Comparison of ENCODE assay signal across 10 mouse cellular contexts in the genomic region with DNA sequence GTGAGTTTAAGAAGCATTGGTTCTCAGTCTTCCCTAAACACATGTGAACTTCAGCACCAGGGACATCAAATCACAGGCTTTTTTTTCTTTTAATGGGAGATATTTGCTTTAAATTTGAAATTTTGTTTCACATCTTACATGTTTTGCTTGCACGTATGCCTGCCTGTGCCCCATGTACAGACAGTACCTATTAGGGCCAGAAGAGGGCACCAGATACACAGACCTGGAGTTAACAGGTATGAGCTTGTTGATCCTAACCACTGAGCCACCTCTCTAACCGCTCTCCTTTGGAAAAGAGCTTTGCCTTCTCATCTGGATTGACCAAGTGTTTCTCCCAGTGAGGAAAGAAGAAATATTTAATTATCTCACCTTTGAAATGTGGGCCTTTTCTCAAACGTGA. TPM values are rescaled to one million over a fixed set of nuclear protein-coding genes. Genes with fewer than 3 reads are reported as not detected.
DNase-seq lines count a peak whose midpoint lies in the region; ATAC-seq and TF ChIP-seq lines count a peak whose summit lies in the region.
"Had no signal": no experiment of that assay in that cellular context is flagged by ENCODE, and none has a peak within 500 bp of the region (broad histone marks: within the 10 kb centered on the region; RNA-seq: fewer than 3 reads in every experiment).

No protein-coding gene starts in this region.

- 59% methylated on average over 3 of the region's 3 CpGs for WGBS in forebrain, postnatal 0 days
- WGBS in forebrain, embryonic 15.5 days = 60% methylated on average over 3 of the region's 3 CpGs
- WGBS in neural tube, embryonic 15.5 days = 69% methylated on average over 3 of the region's 3 CpGs

- H3K9ac ChIP-seq in forebrain, postnatal 0 days = no peak overlapping the region
- no peak overlapping the region for H3K9ac ChIP-seq in forebrain, embryonic 15.5 days (replicated peaks)
- H3K9ac ChIP-seq in neural tube, embryonic 15.5 days (replicated peaks) = no peak overlapping the region
- H3K9ac ChIP-seq: limb, embryonic 13.5 days; stomach, embryonic 15.5 days had no signal

- H3K36me3 ChIP-seq in forebrain, postnatal 0 days (ENCODE audit: insufficient read depth) = no peaks in the 10 kb centered on the region
- no peaks in the 10 kb centered on the region for H3K36me3 ChIP-seq in forebrain, embryonic 15.5 days
- H3K36me3 ChIP-seq in neural tube, embryonic 15.5 days = no peaks in the 10 kb centered on the region
- H3K36me3 ChIP-seq: stomach, embryonic 15.5 days had no signal

- DNase-seq in forebrain, postnatal 0 days = peak; percentile 58
- DNase-seq in neural tube, embryonic 10.5 days (ENCODE audit: extremely low spot score, low spot score) = peak; percentile 34
- peak; percentile 71 for DNase-seq in brain, adult 2 months (ENCODE audit: low read depth, low spot score)
- peak; percentile 73 for DNase-seq in heart, postnatal 4 days
- DNase-seq in lung, postnatal 14 days = peak; percentile 73

- peaks cover 12% of the 10 kb centered on the region; the same call in 1 of the 2 replicates for H3K4me1 ChIP-seq in forebrain, postnatal 0 days (ENCODE audit: insufficient read depth)
- H3K4me1 ChIP-seq in forebrain, embryonic 15.5 days = peaks cover 11% of the 10 kb centered on the region
- H3K4me1 ChIP-seq in neural tube, embryonic 15.5 days = peaks cover 27% of the 10 kb centered on the region

- no peak overlapping the region for H3K4me3 ChIP-seq in forebrain, postnatal 0 days (ENCODE audit: low read depth, low read length)
- no peak overlapping the region for H3K4me3 ChIP-seq in forebrain, embryonic 15.5 days
- H3K4me3 ChIP-seq in neural tube, embryonic 15.5 days (replicated peaks) = no peak overlapping the region
- H3K4me3 ChIP-seq: limb, embryonic 13.5 days; stomach, embryonic 15.5 days had no signal

- no peaks in the 10 kb centered on the region for H3K27me3 ChIP-seq in forebrain, postnatal 0 days (ENCODE audit: insufficient read depth, low read length)
- no peaks in the 10 kb centered on the region for H3K27me3 ChIP-seq in forebrain, embryonic 15.5 days
- H3K27me3 ChIP-seq in neural tube, embryonic 15.5 days (replicated peaks) = no peaks in the 10 kb centered on the region

- H3K9me3 ChIP-seq in forebrain, postnatal 0 days (ENCODE audit: low read length) = no peaks in the 10 kb centered on the region
- H3K9me3 ChIP-seq in forebrain, embryonic 15.5 days = no peaks in the 10 kb centered on the region
- no peaks in the 10 kb centered on the region for H3K9me3 ChIP-seq in neural tube, embryonic 15.5 days (replicated peaks)
- H3K9me3 ChIP-seq: limb, embryonic 13.5 days; stomach, embryonic 15.5 days had no signal

- no peak overlapping the region for H3K4me2 ChIP-seq in forebrain, postnatal 0 days (ENCODE audit: low read depth)
- H3K4me2 ChIP-seq in forebrain, embryonic 15.5 days (replicated peaks) = no peak overlapping the region
- H3K4me2 ChIP-seq in neural tube, embryonic 15.5 days = no peak overlapping the region
- H3K4me2 ChIP-seq: limb, embryonic 13.5 days; stomach, embryonic 15.5 days had no signal

- no peak overlapping the region for H3K27ac ChIP-seq in forebrain, postnatal 0 days (ENCODE audit: low read depth, low read length)
- H3K27ac ChIP-seq in forebrain, embryonic 15.5 days (replicated peaks) = no peak overlapping the region
- no peak overlapping the region for H3K27ac ChIP-seq in neural tube, embryonic 15.5 days (replicated peaks)
- H3K27ac ChIP-seq: limb, embryonic 13.5 days; stomach, embryonic 15.5 days had no signal

- no peak for ATAC-seq in forebrain, postnatal 0 days
- no peak for ATAC-seq in forebrain, embryonic 15.5 days (replicated peaks)
- ATAC-seq in neural tube, embryonic 15.5 days (ENCODE audit: low FRiP score) = no peak
- no peak for ATAC-seq in erythroid progenitor cell, adult 5-6 weeks (replicated peaks; ENCODE audit: low FRiP score, poor library complexity, severe bottlenecking)

- peak; percentile 78 for TF ChIP-seq CTCF in forebrain, postnatal 0 days (IDR thresholded peaks at IDR 0.05; ENCODE audit: low read depth)

RNA-seq across cellular contexts. Expression of a gene that starts 5.5 kb away (rescaled TPM):
- 31.2 and 34.4 TPM in 2 replicates for total RNA-seq in forebrain, postnatal 0 days (2014; rRNA removed)
- polyA plus RNA-seq in forebrain, postnatal 0 days (2015; fragmentation: Nextera tagmentation; extraction: Ambion mirVana) = 22.0 and 23.8 TPM in 2 replicates
- 7.4 and 8.7 TPM in 2 replicates for polyA plus RNA-seq in forebrain, embryonic 15.5 days (2015; fragmentation: Nextera tagmentation; extraction: Ambion mirVana)
- 21.5 and 24.1 TPM in 2 replicates for polyA plus RNA-seq in neural tube, embryonic 15.5 days (2015; fragmentation: Nextera tagmentation; extraction: Ambion mirVana)
- 1 to 10 TPM in 1 of 2 experiments, under 1 TPM in 1; 0.95 to 1.3 TPM for total RNA-seq in heart, postnatal 4 days (2021)
- 1.3 TPM in 1 of 2 replicates, not detected in the other for total RNA-seq in erythroid progenitor cell, adult 5-6 weeks (2015; ENCODE audit: low replicate concordance)
- total RNA-seq in erythroid progenitor cell, adult 5-6 weeks (2017; ENCODE audit: low replicate concordance) = not detected in 2 replicates

RNA-seq across cellular contexts. Expression of a gene that starts 30.3 kb away (rescaled TPM):
- 85.5 and 85.6 TPM in 2 replicates for total RNA-seq in forebrain, postnatal 0 days (2014; rRNA removed)
- polyA plus RNA-seq in forebrain, postnatal 0 days (2015; fragmentation: Nextera tagmentation; extraction: Ambion mirVana) = 64.3 and 69.6 TPM in 2 replicates
- polyA plus RNA-seq in forebrain, embryonic 15.5 days (2015; fragmentation: Nextera tagmentation; extraction: Ambion mirVana) = 65.7 and 69.5 TPM in 2 replicates
- polyA plus RNA-seq in neural tube, embryonic 15.5 days (2015; fragmentation: Nextera tagmentation; extraction: Ambion mirVana) = 65.7 and 77.7 TPM in 2 replicates
- 1 to 10 TPM; 9.4 to 9.5 TPM for total RNA-seq in heart, postnatal 4 days (2021)
- 9.6 TPM in 1 of 2 replicates, not detected in the other for total RNA-seq in erythroid progenitor cell, adult 5-6 weeks (2015; ENCODE audit: low replicate concordance)
- not detected in 2 replicates for total RNA-seq in erythroid progenitor cell, adult 5-6 weeks (2017; ENCODE audit: low replicate concordance)

Comparison
In these comparisons a context has a peak if more than half of its experiments do, and no peak if none do; other contexts are left out.
1. RNA of a gene that starts 5.5 kb away (total RNA-seq): 31.2 to 34.4 TPM in forebrain, postnatal 0 days; 0.95 to 1.3 TPM in heart, postnatal 4 days and 1.3 TPM in erythroid progenitor cell, adult 5-6 weeks; every median in the first group is over 10 times any median in the second.
2. Peak in every context shown above with its lines, with median percentiles within 50 percentile points of each other: DNase-seq.